Mouse (Mus musculus): ENCODE results near the gene Dixdc1. TPM values are rescaled to one million over a fixed set of nuclear protein-coding genes. Genes with fewer than 3 reads are reported as not detected.

Gene Dixdc1
- polyA plus RNA-seq, 1 experiment from 2014 or later = 11.9 TPM

- Histone ChIP-seq H3K9ac (ENCODE audit: low read length) (peak overlapping the region; percentile 17; the same call in 1 of the 2 replicates), H3K27me3 (ENCODE audit: control insufficient read depth, insufficient read depth, low read length) (no peaks in the 10 kb centered on the region), H3K4me2 (ENCODE audit: low read length) (peak overlapping the region; percentile 91), H3K4me1 (ENCODE audit: control insufficient read depth in 2 of 2, insufficient read depth in 2 of 2, low read length in 2 of 2) (peaks cover 31 to 56% of the 10 kb centered on the region in 2 experiments), H3K27ac (replicated peaks in 1 of 2; ENCODE audit: control insufficient read depth in 1 of 2, insufficient read depth in 1 of 2, low read depth in 2 of 2, low read length in 2 of 2) (peak overlapping the region; percentile 43 to 71), H3K36me3 (ENCODE audit: control insufficient read depth, insufficient read depth, low read length) (no peaks in the 10 kb centered on the region), H3K4me3 (ENCODE audit: control insufficient read depth in 1 of 2, insufficient read depth in 1 of 2, low read depth in 1 of 2, low read length in 2 of 2) (no peak overlapping the region), H3K9me3 (ENCODE audit: control insufficient read depth, low read length) (no peaks in the 10 kb centered on the region)
- WGBS = 28% methylated on average over 8 of the region's 8 CpGs
- ATAC-seq (ENCODE audit: insufficient number of reproducible peaks, insufficient read depth, low FRiP score, low read depth) = no peak
These were observed 13.3 kb downstream of the Dixdc1 start for GRCm38 (mm10) chr9:50725921-50726590.

GRCm38 (mm10) chr9:50724661-50725330 is 14.5 kb downstream of the Dixdc1 start:
- no peak for ATAC-seq (ENCODE audit: insufficient number of reproducible peaks, insufficient read depth, low FRiP score, low read depth)
- peaks cover 33 to 56% of the 10 kb centered on the region in 2 experiments for H3K4me1 ChIP-seq (ENCODE audit: control insufficient read depth in 2 of 2, insufficient read depth in 2 of 2, low read length in 2 of 2)
- no peaks in the 10 kb centered on the region for H3K9me3 ChIP-seq (ENCODE audit: control insufficient read depth, low read length)
- no peak overlapping the region for H3K4me3 ChIP-seq (ENCODE audit: control insufficient read depth in 1 of 2, insufficient read depth in 1 of 2, low read depth in 1 of 2, low read length in 2 of 2)
- peak overlapping the region; percentile 9; the same call in 1 of the 2 replicates for H3K4me2 ChIP-seq (ENCODE audit: low read length)
- H3K27me3 ChIP-seq (ENCODE audit: control insufficient read depth, insufficient read depth, low read length) = no peaks in the 10 kb centered on the region
- 46% methylated on average over 3 of the region's 3 CpGs for WGBS
- H3K27ac ChIP-seq (replicated peaks in 1 of 2; ENCODE audit: control insufficient read depth in 1 of 2, insufficient read depth in 1 of 2, low read depth in 2 of 2, low read length in 2 of 2) = peak overlapping the region; percentile 74 to 95; a peak in 2 of 4 replicates
- no peaks in the 10 kb centered on the region for H3K36me3 ChIP-seq (ENCODE audit: control insufficient read depth, insufficient read depth, low read length)
- 0 out of 2 replicates have a peak overlapping the region, but pooled peaks have one; percentile 21 for H3K9ac ChIP-seq (ENCODE audit: low read length)

- peaks cover 33 to 56% of the 10 kb centered on the region in 2 experiments for H3K4me1 ChIP-seq (ENCODE audit: control insufficient read depth in 2 of 2, insufficient read depth in 2 of 2, low read length in 2 of 2)
- no peaks in the 10 kb centered on the region for H3K27me3 ChIP-seq (ENCODE audit: control insufficient read depth, insufficient read depth, low read length)
- H3K4me2 ChIP-seq (ENCODE audit: low read length) = 0 out of 2 replicates have a peak overlapping the region, but pooled peaks have one; percentile 9
- WGBS = 69% methylated on average over 2 of the region's 2 CpGs
- no peak for ATAC-seq (ENCODE audit: insufficient number of reproducible peaks, insufficient read depth, low FRiP score, low read depth)
- no peak overlapping the region for H3K9ac ChIP-seq (ENCODE audit: low read length)
- H3K36me3 ChIP-seq (ENCODE audit: control insufficient read depth, insufficient read depth, low read length) = no peaks in the 10 kb centered on the region
- no peaks in the 10 kb centered on the region for H3K9me3 ChIP-seq (ENCODE audit: control insufficient read depth, low read length)
- peak overlapping the region; percentile 74 to 95 for H3K27ac ChIP-seq (replicated peaks in 1 of 2; ENCODE audit: control insufficient read depth in 1 of 2, insufficient read depth in 1 of 2, low read depth in 2 of 2, low read length in 2 of 2)
- H3K4me3 ChIP-seq (ENCODE audit: control insufficient read depth in 1 of 2, insufficient read depth in 1 of 2, low read depth in 1 of 2, low read length in 2 of 2) = no peak overlapping the region
These were observed 15.2 kb downstream of the Dixdc1 start for GRCm38 (mm10) chr9:50724147-50724546.

GRCm38 (mm10) chr9:50723406-50723805 is 15.9 kb downstream of the Dixdc1 start:
- H3K27ac ChIP-seq (replicated peaks in 1 of 2; ENCODE audit: control insufficient read depth in 1 of 2, insufficient read depth in 1 of 2, low read depth in 2 of 2, low read length in 2 of 2) = peak overlapping the region; percentile 95
- H3K9ac ChIP-seq (ENCODE audit: low read length) = peak overlapping the region; percentile 65
- H3K27me3 ChIP-seq (ENCODE audit: control insufficient read depth, insufficient read depth, low read length) = no peaks in the 10 kb centered on the region
- H3K4me1 ChIP-seq (ENCODE audit: control insufficient read depth in 2 of 2, insufficient read depth in 2 of 2, low read length in 2 of 2) = peaks cover 33 to 52% of the 10 kb centered on the region in 2 experiments
- peak overlapping the region; percentile 68 for H3K4me2 ChIP-seq (ENCODE audit: low read length)
- H3K9me3 ChIP-seq (ENCODE audit: control insufficient read depth, low read length) = no peaks in the 10 kb centered on the region
- H3K36me3 ChIP-seq (ENCODE audit: control insufficient read depth, insufficient read depth, low read length) = no peaks in the 10 kb centered on the region
- ATAC-seq (ENCODE audit: insufficient number of reproducible peaks, insufficient read depth, low FRiP score, low read depth) = 0 out of 2 replicates have a peak, but pooled peaks have one; percentile 45
- peak overlapping the region; percentile 25 to 30; a peak in 3 of 4 replicates for H3K4me3 ChIP-seq (ENCODE audit: control insufficient read depth in 1 of 2, insufficient read depth in 1 of 2, low read depth in 1 of 2, low read length in 2 of 2)
- WGBS = 4% methylated on average over 7 of the region's 7 CpGs

GRCm38 (mm10) chr9:50722451-50722911 is 16.8 kb downstream of the Dixdc1 start:
- Histone ChIP-seq H3K36me3 (ENCODE audit: control insufficient read depth, insufficient read depth, low read length) (no peaks in the 10 kb centered on the region), H3K4me2 (ENCODE audit: low read length) (peak overlapping the region; percentile 68), H3K4me1 (ENCODE audit: control insufficient read depth in 2 of 2, insufficient read depth in 2 of 2, low read length in 2 of 2) (peaks cover 33 to 49% of the 10 kb centered on the region in 2 experiments), H3K9me3 (ENCODE audit: control insufficient read depth, low read length) (no peaks in the 10 kb centered on the region), H3K9ac (ENCODE audit: low read length) (no peak overlapping the region), H3K27me3 (ENCODE audit: control insufficient read depth, insufficient read depth, low read length) (no peaks in the 10 kb centered on the region), H3K27ac (replicated peaks in 1 of 2; ENCODE audit: control insufficient read depth in 1 of 2, insufficient read depth in 1 of 2, low read depth in 2 of 2, low read length in 2 of 2) (peak overlapping the region; percentile 45 to 95; a peak in 3 of 4 replicates), H3K4me3 (ENCODE audit: control insufficient read depth in 1 of 2, insufficient read depth in 1 of 2, low read depth in 1 of 2, low read length in 2 of 2) (no peak overlapping the region)
- ATAC-seq (ENCODE audit: insufficient number of reproducible peaks, insufficient read depth, low FRiP score, low read depth) = no peak; the same call in 1 of the 2 replicates
- 45% methylated on average over 8 of the region's 8 CpGs for WGBS

- H3K27ac ChIP-seq (replicated peaks in 1 of 2; ENCODE audit: control insufficient read depth in 1 of 2, insufficient read depth in 1 of 2, low read depth in 2 of 2, low read length in 2 of 2) = no peak overlapping the region
- no peak overlapping the region for H3K4me3 ChIP-seq (ENCODE audit: control insufficient read depth in 1 of 2, insufficient read depth in 1 of 2, low read depth in 1 of 2, low read length in 2 of 2)
- H3K36me3 ChIP-seq (ENCODE audit: control insufficient read depth, insufficient read depth, low read length) = peaks cover 4% of the 10 kb centered on the region; the same call in 1 of the 2 replicates
- no peaks in the 10 kb centered on the region for H3K9me3 ChIP-seq (ENCODE audit: control insufficient read depth, low read length)
- no peak for ATAC-seq (ENCODE audit: insufficient number of reproducible peaks, insufficient read depth, low FRiP score, low read depth)
- no peaks in the 10 kb centered on the region for H3K27me3 ChIP-seq (ENCODE audit: control insufficient read depth, insufficient read depth, low read length)
- no peak overlapping the region for H3K9ac ChIP-seq (ENCODE audit: low read length)
- 44% methylated on average over 12 of the region's 12 CpGs for WGBS
- peaks cover 23 to 36% of the 10 kb centered on the region in 2 experiments for H3K4me1 ChIP-seq (ENCODE audit: control insufficient read depth in 2 of 2, insufficient read depth in 2 of 2, low read length in 2 of 2)
- no peak overlapping the region for H3K4me2 ChIP-seq (ENCODE audit: low read length)
These were observed 18.3 kb downstream of the Dixdc1 start for GRCm38 (mm10) chr9:50721061-50721460.

GRCm38 (mm10) chr9:50718878-50719277 is 20.4 kb downstream of the Dixdc1 start:
- Histone ChIP-seq H3K4me3 (ENCODE audit: control insufficient read depth in 1 of 2, insufficient read depth in 1 of 2, low read depth in 1 of 2, low read length in 2 of 2) (no peak overlapping the region), H3K27ac (replicated peaks in 1 of 2; ENCODE audit: control insufficient read depth in 1 of 2, insufficient read depth in 1 of 2, low read depth in 2 of 2, low read length in 2 of 2) (no peak overlapping the region), H3K36me3 (ENCODE audit: control insufficient read depth, insufficient read depth, low read length) (peaks cover 4% of the 10 kb centered on the region; the same call in 1 of the 2 replicates), H3K9me3 (ENCODE audit: control insufficient read depth, low read length) (no peaks in the 10 kb centered on the region), H3K4me2 (ENCODE audit: low read length) (no peak overlapping the region), H3K27me3 (ENCODE audit: control insufficient read depth, insufficient read depth, low read length) (no peaks in the 10 kb centered on the region), H3K4me1 (ENCODE audit: control insufficient read depth in 2 of 2, insufficient read depth in 2 of 2, low read length in 2 of 2) (peaks cover 12 to 15% of the 10 kb centered on the region in 2 experiments), H3K9ac (ENCODE audit: low read length) (no peak overlapping the region)
- 59% methylated on average over 4 of the region's 4 CpGs for WGBS
- ATAC-seq (ENCODE audit: insufficient number of reproducible peaks, insufficient read depth, low FRiP score, low read depth) = no peak

Measured in heart, embryonic 14.5 days (tissue).